Mouse (Mus musculus) testis, adult 2 months (tissue): ENCODE results near the gene U2af2.

Experiments
- CTCF ChIP-seq: fragments of 200-500 bp; IDR thresholded peaks from 2 replicates; pipeline ENCODE4 v1.5.1; 2012; ENCODE audit warnings: low read depth, mild to moderate bottlenecking, inconsistent platforms, low read length, moderate library complexity; ENCODE audit not compliant: control insufficient read depth, insufficient read depth, insufficient replicate concordance
- POLR2A ChIP-seq: fragments of 200-500 bp; IDR thresholded peaks from 2 replicates; pipeline ENCODE4 v1.6.1; 2012; ENCODE audit warnings: low read depth, mild to moderate bottlenecking, inconsistent platforms, low read length, moderate library complexity; ENCODE audit not compliant: control insufficient read depth

- TF ChIP-seq CTCF (no peak), POLR2A (no peak)
Observed at GRCm38 (mm10) chr7:5033818-5034217, 28.1 kb upstream of the U2af2 start, which contains the start of gene 4632433K11Rik.
